Mouse (Mus musculus): ENCODE measurements around the gene Hif3a.

The Hif3a gene

DNA sequence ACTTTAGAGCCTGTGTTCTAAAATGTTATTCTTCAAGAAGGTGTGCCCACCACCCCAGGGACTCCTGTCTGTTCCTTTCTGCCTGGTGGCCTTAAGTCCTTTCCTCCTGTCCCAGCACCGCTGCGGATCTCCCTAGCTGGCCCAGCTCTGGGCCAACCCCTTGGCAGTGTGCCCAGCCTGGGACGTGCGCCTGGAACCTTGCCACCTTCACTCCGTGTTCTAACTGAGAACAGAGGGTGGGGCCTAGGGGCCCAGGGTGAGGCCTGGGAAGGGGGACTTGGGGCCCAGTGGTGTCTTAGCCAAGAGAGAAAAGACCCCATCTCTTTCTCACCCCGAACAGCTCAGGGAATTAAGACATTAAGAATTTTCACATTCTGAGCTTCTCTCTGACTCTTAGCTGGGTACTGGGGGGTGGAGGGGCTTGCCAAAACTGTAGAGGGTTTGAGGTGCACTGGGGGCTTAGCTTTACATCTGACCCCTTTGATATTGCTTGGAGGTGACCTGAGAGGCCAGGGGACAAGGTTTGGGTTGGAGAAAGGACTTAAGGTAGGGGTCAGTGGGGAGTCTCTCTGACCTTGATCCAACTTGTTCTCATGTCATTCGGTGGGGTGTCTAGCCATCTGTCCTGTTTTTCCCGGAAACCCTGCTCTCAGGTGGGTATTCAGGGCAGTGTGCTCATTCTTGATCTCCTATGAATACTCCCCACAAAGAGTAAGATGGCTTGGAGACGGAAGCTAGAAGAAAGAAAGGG, 2.0 kb downstream of the Hif3a start:
- POLR2A ChIA-PET, result interaction anchor here in 2 of 4 experiments (0.6 to 2.0 kb wide), 4 partner anchors 70 to 127 kb away, joined by 3 to 6 read pairs (median 4); no protein-coding TSS in a partner anchor
- CTCF ChIA-PET, result interaction anchor here (0.6 to 6.2 kb wide), 12 partner anchors 8 to 371 kb away, joined by 3 to 45 read pairs (median 7); no protein-coding TSS in a partner anchor

- ChIA-PET CTCF (interaction anchor here in 1 of 4 experiments (0.7 to 6.2 kb wide), 4 partner anchors 9 to 939 kb away, joined by 3 to 45 read pairs (median 7); partner anchors contain the start of genes Kptn and Psg16), POLR2A (interaction anchor here in 1 of 4 experiments (1.0 to 2.0 kb wide), 2 partner anchors 70 to 126 kb away, joined by 3 to 6 read pairs; no protein-coding TSS in a partner anchor)
These were observed 2.8 kb downstream of the Hif3a start for GRCm38 (mm10) chr7:17059463-17059844.

GRCm38 (mm10) chr7:17058816-17059462, 3.3 kb downstream of the Hif3a start:
- CTCF ChIA-PET, result interaction anchor here in 3 of 4 experiments (0.7 to 6.2 kb wide), 12 partner anchors 7 to 939 kb away, joined by 3 to 45 read pairs (median 4); partner anchors contain the start of genes Psg16 (in 3 of the 3), Kptn (in 1 of the 3) and Pnmal2 (in 1 of the 3)
- POLR2A ChIA-PET, result interaction anchor here in 1 of 4 experiments (1.0 kb wide), 1 partner anchor 125 kb away, joined by 3 read pairs; no protein-coding TSS in a partner anchor

GRCm38 (mm10) chr7:17058071-17058689, 4.0 kb downstream of the Hif3a start:
- ChIA-PET POLR2A (no interaction called here), CTCF (interaction anchor here in 3 of 4 experiments (0.7 to 1.9 kb wide), 10 partner anchors 8 to 158 kb away, joined by 3 to 8 read pairs (median 4); partner anchors contain the start of genes Psg16 (in 3 of the 3) and Pnmal2 (in 1 of the 3))

DNA sequence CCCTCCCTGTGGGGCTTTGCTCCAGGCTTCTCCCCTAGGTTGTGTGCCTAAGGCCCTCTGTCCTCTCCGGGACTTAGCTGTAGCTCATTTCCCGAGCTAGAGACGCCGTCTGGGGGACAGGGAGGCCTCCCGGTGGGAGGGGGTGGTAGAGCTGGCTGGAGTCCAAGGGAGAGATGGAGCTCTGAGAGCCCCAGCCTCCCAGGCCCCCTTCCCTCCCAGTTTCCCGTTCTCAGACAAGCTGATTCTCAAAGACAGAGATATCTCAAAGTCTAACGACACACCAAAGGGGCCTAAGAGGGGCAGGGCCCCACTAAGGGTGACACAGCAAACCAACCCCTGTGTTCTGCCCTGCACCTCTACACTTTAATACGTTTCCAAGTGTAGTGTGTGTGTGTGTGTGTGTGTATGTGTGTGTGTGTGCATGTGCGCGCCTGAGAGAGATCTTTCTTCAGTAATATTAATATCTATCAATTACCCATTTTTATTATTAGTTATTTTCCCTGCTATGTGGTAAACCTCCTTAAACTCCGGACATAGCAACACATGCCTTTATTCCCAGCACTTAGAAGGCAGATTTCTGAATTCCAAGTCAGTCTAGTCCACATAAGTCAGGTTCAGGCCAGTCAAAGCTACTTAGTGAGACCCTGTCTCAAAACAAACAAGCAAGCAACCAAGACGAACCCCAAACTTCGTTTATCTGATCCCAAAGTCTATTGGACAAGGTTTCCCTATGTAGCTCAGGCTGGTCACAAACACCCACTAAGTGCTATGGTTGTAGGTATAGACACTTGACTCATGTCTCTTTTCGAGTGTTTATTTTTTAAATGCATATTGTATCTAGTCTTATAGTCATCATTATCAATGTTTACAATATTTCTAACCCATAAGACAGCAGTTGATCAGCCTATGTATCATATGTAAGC, 5.4 kb downstream of the Hif3a start:
- ChIA-PET POLR2A (interaction anchor here in 3 of 4 experiments (0.6 to 1.9 kb wide), 31 partner anchors 8 to 1837 kb away, joined by 3 to 6 read pairs (median 3); partner anchors contain the start of genes Ppp5c (in 2 of the 3), Dact3 (in 1 of the 3) and Psg16 (in 1 of the 3)), CTCF (interaction anchor here (0.8 to 2.0 kb wide), 14 partner anchors 10 to 215 kb away, joined by 3 to 11 read pairs (median 3); partner anchors contain the start of gene Psg16 (in 3 of the 4))

- CTCF ChIA-PET, result interaction anchor here (0.8 to 2.0 kb wide), 14 partner anchors 9 to 214 kb away, joined by 3 to 11 read pairs (median 3); partner anchors contain the start of gene Psg16 (in 3 of the 4)
- POLR2A ChIA-PET, result interaction anchor here in 3 of 4 experiments (0.6 to 1.9 kb wide), 34 partner anchors 9 to 1837 kb away, joined by 3 to 6 read pairs (median 3); partner anchors contain the start of genes Pnmal2 (in 2 of the 3), Ppp5c (in 2 of the 3), Dact3 (in 1 of the 3) and Psg16 (in 1 of the 3)
These were observed 6.1 kb downstream of the Hif3a start for GRCm38 (mm10) chr7:17056081-17056581.

DNA sequence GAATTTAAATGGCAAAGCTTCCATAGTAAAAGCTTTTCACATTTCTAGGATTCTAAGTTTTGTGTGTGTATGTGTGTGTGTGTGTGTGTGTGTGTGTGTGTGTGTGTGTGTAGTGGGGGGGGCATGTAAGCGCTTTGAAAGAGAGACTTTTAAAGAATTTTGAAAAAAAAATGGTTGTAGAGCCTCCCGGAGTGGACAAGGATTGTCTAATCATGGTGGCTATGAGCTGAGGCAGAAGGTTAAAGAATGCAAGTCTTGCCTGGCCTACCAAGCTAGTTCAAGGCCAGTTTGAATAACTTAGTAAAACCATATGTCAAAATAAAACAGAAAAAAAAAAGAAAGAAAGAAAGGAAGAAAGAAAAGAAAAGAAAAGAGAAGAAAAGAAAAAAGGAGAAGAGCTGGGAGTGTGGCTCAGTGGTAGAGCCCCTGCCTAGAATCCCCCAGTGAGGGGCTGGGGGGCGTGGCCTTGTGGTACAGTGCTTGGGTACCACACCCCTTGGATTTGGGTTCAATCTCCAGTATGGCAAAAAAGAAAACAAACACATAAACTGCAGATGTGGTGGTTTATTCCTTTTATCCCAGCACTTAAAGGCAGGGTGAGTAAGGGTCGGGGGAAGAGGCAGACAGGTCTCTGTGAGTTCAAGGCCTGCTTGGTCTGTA, 6.8 kb downstream of the Hif3a start:
- ChIA-PET POLR2A (interaction anchor here (0.7 to 1.9 kb wide), 26 partner anchors 9 to 1838 kb away, joined by 3 to 6 read pairs (median 4); partner anchors contain the start of genes Pnmal2 (in 2 of the 4), Ppp5c (in 2 of the 4), Dact3 (in 1 of the 4) and Psg16 (in 1 of the 4)), CTCF (interaction anchor here (0.6 to 2.0 kb wide), 10 partner anchors 11 to 435 kb away, joined by 3 to 11 read pairs (median 6); partner anchors contain the start of gene Psg16 (in 2 of the 4))

GRCm38 (mm10) chr7:17054325-17054989, 7.8 kb downstream of the Hif3a start:
- ChIA-PET CTCF (interaction anchor here in 1 of 4 experiments (0.6 kb wide), 1 partner anchor 104 kb away, joined by 4 read pairs; no protein-coding TSS in a partner anchor), POLR2A (interaction anchor here in 3 of 4 experiments (0.5 to 0.7 kb wide), 4 partner anchors 9 to 101 kb away, joined by 3 read pairs; no protein-coding TSS in a partner anchor)

- ChIA-PET CTCF (interaction anchor here (0.5 to 3.1 kb wide), 50 partner anchors 9 to 384 kb away, joined by 3 to 45 read pairs (median 4); partner anchors contain the start of genes Hif3a (in 3 of the 4), Psg16 (in 3 of the 4), Ppp5c (in 2 of the 4) and Dact3 (in 1 of the 4)), POLR2A (interaction anchor here in 3 of 4 experiments (0.6 to 2.0 kb wide), 11 partner anchors 11 to 107 kb away, joined by 3 to 8 read pairs (median 4); partner anchors contain the start of genes Hif3a (in 1 of the 3), Pnmal2 (in 1 of the 3) and Ppp5c (in 1 of the 3))
These were observed 11.2 kb downstream of the Hif3a start for GRCm38 (mm10) chr7:17050933-17051594.

DNA sequence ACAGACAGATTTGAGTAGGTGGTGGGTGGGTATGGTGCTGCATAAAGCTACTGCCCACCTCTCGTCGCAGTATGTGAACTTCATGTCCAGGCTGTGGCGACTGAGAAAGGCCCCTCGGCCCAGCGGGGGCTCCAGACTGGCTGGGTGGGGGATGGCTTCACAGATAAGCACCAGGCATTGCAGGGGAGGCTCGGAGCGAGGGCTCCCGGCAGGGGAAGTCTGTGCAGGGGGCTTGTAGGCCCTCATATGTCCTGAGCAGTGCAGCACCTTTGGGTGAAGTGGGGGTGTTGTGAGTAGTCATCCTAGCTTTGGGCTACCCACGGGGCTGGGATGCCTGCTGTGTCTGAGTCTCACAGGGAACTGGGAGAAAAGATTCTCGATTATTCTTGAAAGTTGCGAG, 11.7 kb downstream of the Hif3a start:
- ChIA-PET CTCF (interaction anchor here (0.5 to 3.1 kb wide), 30 partner anchors 10 to 315 kb away, joined by 3 to 45 read pairs (median 4); partner anchors contain the start of genes Hif3a (in 3 of the 4), Psg16 (in 2 of the 4), Dact3 (in 1 of the 4) and Ppp5c (in 1 of the 4)), POLR2A (interaction anchor here in 3 of 4 experiments (0.6 to 2.0 kb wide), 9 partner anchors 11 to 106 kb away, joined by 3 to 8 read pairs (median 4); partner anchors contain the start of genes Hif3a (in 1 of the 3), Pnmal2 (in 1 of the 3) and Ppp5c (in 1 of the 3))

DNA sequence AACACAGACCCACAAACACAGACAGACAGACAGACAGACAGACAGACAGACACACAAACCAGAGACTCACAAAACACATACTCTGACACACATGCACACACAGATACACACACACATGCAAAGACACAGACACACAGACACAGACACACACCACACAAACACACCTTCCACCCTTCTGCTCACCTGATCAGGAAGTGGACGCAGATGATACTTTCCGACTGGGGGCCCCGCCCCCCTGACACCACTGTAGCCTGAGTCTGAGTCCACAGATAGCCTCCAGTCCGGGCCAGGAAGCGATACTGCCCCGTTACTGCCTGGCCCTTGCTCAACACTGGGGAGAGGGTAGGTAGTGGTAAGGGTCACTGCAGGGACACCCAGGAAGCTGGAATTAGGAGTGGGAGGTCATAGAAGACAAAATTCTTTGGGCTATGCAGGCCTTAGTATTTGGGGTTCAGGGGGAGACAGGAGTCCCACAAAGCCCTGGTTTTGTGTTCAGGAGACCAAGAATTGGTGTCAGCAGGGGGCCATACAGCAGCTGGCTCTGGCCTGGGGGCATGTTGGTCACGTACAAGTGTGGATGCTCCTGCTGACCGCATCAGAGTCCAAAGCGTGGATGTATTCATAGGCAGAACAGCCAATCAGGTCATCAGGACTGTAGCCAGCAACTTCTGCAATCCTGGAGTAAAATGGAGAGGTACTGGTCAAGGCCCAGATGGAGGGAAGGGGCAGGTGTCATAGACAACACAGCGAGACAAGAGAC, 13.6 kb downstream of the Hif3a start:
- POLR2A ChIA-PET, result no interaction called here
- CTCF ChIA-PET, result interaction anchor here in 2 of 4 experiments (0.6 to 3.1 kb wide), 2 partner anchors 10 to 46 kb away, joined by 4 to 18 read pairs; no protein-coding TSS in a partner anchor

- ChIA-PET CTCF (interaction anchor here in 2 of 4 experiments (0.5 to 0.8 kb wide), 2 partner anchors 9 to 1981 kb away, joined by 3 to 5 read pairs; no protein-coding TSS in a partner anchor), POLR2A (no interaction called here)
These were observed 15.1 kb downstream of the Hif3a start for GRCm38 (mm10) chr7:17047041-17047682.

DNA sequence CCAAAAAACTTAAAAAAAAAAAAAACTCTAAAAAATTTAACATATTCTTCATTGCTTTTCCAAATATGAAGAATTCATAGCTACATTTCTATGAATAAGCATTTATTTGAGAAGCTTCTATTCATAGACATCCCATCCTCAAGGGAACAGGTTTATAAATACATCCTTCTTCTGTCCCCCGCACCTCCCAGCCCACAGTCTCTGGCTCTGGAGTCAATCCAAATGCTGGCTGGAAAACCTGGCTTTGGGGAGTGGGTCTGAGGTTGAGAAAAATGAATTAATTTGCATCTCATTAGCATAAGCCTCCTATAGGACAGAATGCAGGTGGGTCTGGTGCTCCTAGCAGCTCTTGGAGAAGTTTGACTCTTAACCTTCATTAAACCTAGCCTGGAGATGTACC, 16.5 kb downstream of the Hif3a start:
- CTCF ChIA-PET, result interaction anchor here in 2 of 4 experiments (0.6 to 1.7 kb wide), 6 partner anchors 21 to 1117 kb away, joined by 3 to 15 read pairs (median 5); partner anchors contain the start of gene Psg16 (in 1 of the 2)
- POLR2A ChIA-PET, result interaction anchor here in 2 of 4 experiments (0.6 to 1.8 kb wide), 7 partner anchors 9 to 266 kb away, joined by 3 to 6 read pairs (median 3); partner anchors contain the start of genes Hif3a (in 1 of the 2) and Ppp5c (in 1 of the 2)

All from embryonic stem cell, embryonic (primary cell).